Mouse (Mus musculus) megakaryocyte-erythroid progenitor cell, adult 5 weeks (primary cell): ENCODE data around the gene Nectin3. TPM values are rescaled to one million over a fixed set of nuclear protein-coding genes. Genes with fewer than 3 reads are reported as not detected.

Experiments
- polyA plus RNA-seq: library from polyadenylated mRNA; stranded (reverse); fragments of >175 nt; gene quantifications from 2 replicates; pipeline ENCODE4 v1.2.3, GENCODE M21; 2012

Nectin3 gene
- 0.03 and 0.25 TPM in 2 replicates for polyA plus RNA-seq

GRCm38 (mm10) chr16:46498421-46498789 lies at the start of gene Nectin3:
Gene Nectin3, minus strand, starts transcription at chr16:46498525.

